Mouse (Mus musculus) liver, embryonic 14.5 days (tissue): Measurements from ENCODE around the gene Cysrt1. TPM values are rescaled to one million over a fixed set of nuclear protein-coding genes. Genes with fewer than 3 reads are reported as not detected.

ENCODE experiments used
- ATAC-seq: fragments of 200-750 bp; cut with Nextera tagmentation; 2 replicates; pipeline ENCODE4 v1.8.0; 2017; ENCODE audit warnings: moderate number of reproducible peaks, mild to moderate bottlenecking, moderate library complexity; ENCODE audit not compliant: insufficient read depth
- DNase-seq, 3 experiments: peaks; one replicate each; pipeline ENCODE4 v3.0.0-alpha.2; 2012 to 2013; ENCODE audit warnings: low read depth in 3 of 3, low spot score in 3 of 3
- H3K27ac ChIP-seq: fragments of 300-500 bp; sonication (generic); 2 replicates; pipeline ENCODE4 v1.5.1; 2014; ENCODE audit warnings: moderate library complexity, mild to moderate bottlenecking, control low read depth, inconsistent platforms
- H3K27me3 ChIP-seq: fragments of 300-500 bp; sonication (generic); 2 replicates; pipeline ENCODE4 v1.6.1; 2014; ENCODE audit warnings: mild to moderate bottlenecking, low read length, moderate library complexity; ENCODE audit not compliant: control insufficient read depth, insufficient read depth
- H3K36me3 ChIP-seq: fragments of 300-500 bp; sonication (generic); replicated peaks from 2 replicates; pipeline ENCODE4 v1.6.1; 2014; ENCODE audit warnings: low read depth; ENCODE audit not compliant: control insufficient read depth, insufficient read depth
- H3K4me1 ChIP-seq, 2 experiments: fragments of 200-500 bp in 1 of 2; fragments of 300-500 bp in 1 of 2; sonication (generic) in 1 of 2; replicated peaks; 2 replicates each; pipeline ENCODE4 v1.6.1; 2012 to 2014; ENCODE audit warnings: antibody characterized with exemption in 1 of 2, inconsistent platforms in 1 of 2, low read length in 1 of 2; ENCODE audit not compliant: control insufficient read depth in 2 of 2, insufficient read depth in 2 of 2
- H3K4me2 ChIP-seq: fragments of 300-500 bp; sonication (generic); 2 replicates; pipeline ENCODE4 v1.6.1; 2014; ENCODE audit warnings: low read depth, mild to moderate bottlenecking, control low read depth, moderate library complexity
- H3K4me3 ChIP-seq, 2 experiments: fragments of 200-500 bp in 1 of 2; fragments of 300-500 bp in 1 of 2; sonication (generic) in 1 of 2; 2 replicates each; pipeline ENCODE4 v1.5.1; 2012 to 2014; ENCODE audit warnings: low read depth in 2 of 2, low read length in 2 of 2, mild to moderate bottlenecking in 2 of 2, control low read depth in 1 of 2, inconsistent platforms in 1 of 2, moderate library complexity in 1 of 2; ENCODE audit not compliant: insufficient read depth in 1 of 2
- H3K9ac ChIP-seq: fragments of 300-500 bp; sonication (generic); replicated peaks from 2 replicates; pipeline ENCODE4 v1.6.1; 2014; ENCODE audit warnings: mild to moderate bottlenecking, control low read depth, moderate library complexity
- H3K9me3 ChIP-seq: fragments of 300-500 bp; sonication (generic); 2 replicates; pipeline ENCODE4 v1.6.1; 2016; ENCODE audit warnings: low read length, mixed read lengths; ENCODE audit not compliant: control insufficient read depth
- CTCF ChIP-seq: IDR thresholded peaks from 2 replicates; pipeline ENCODE4 v1.5.1; 2016; ENCODE audit warnings: antibody characterized with exemption, low read depth, control low read depth
- EP300 ChIP-seq: IDR thresholded peaks from 2 replicates; pipeline ENCODE4 v1.6.1; 2016; ENCODE audit warnings: antibody characterized with exemption, low read depth
- WGBS: fragments of 180-500 bp; shearing (Covaris S2); extraction: QIAGEN DNeasy Blood & Tissue Kit; methylation state at CpG from one replicate; pipeline ENCODE4 v1.1.7; 2014; ENCODE audit not compliant: insufficient replicate concordance; 5-methylcytosine and 5-hydroxymethylcytosine counted together
- polyA plus RNA-seq, 2 experiments: library from polyadenylated mRNA; depleted of rRNA in 1 of 2; stranded (reverse) in 1 of 2; unstranded in 1 of 2; fragments of >200 nt; fragmentation: Nextera tagmentation in 1 of 2; extraction: Ambion mirVana in 1 of 2; gene quantifications; 2 replicates each; pipeline versions ENCODE4 v1.2.1 to v1.2.3; 2012 to 2014

The Cysrt1 gene
- polyA plus RNA-seq, 2 experiments = not detected

DNA sequence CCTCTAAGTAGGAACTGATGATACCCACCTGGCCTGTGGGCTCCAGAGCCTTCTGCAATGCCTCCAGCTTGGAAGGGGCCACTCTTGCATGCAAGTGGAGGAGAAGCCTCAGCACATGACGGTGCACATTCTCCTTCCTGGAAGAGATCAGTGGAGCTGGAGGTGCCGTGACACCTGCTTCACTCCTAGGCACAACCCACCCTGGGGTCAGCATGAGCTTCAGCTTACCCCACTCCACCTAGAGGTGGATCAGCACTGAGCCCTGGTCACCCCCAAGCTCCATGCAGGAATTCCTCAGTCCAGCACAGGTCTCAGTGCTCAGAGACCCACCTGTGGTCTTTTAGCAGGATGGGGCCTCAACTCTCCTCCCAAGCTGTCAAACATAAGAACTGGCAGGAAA lies 41.6 kb downstream of the Cysrt1 start:
- 74% methylated on average over 2 of the region's 2 CpGs for WGBS
- H3K4me2 ChIP-seq = no peak overlapping the region
- H3K27me3 ChIP-seq = no peaks in the 10 kb centered on the region
- no peak overlapping the region for H3K27ac ChIP-seq
- no peak for ATAC-seq
- peaks cover 55% of the 10 kb centered on the region for H3K36me3 ChIP-seq
- H3K9me3 ChIP-seq = no peaks in the 10 kb centered on the region
- H3K4me1 ChIP-seq = peaks cover 7 to 8% of the 10 kb centered on the region in 2 experiments; a peak in 3 of 4 replicates
- DNase-seq = no peak
- H3K4me3 ChIP-seq = no peak overlapping the region
- TF ChIP-seq CTCF (no peak), EP300 (no peak)
- H3K9ac ChIP-seq = no peak overlapping the region

DNA sequence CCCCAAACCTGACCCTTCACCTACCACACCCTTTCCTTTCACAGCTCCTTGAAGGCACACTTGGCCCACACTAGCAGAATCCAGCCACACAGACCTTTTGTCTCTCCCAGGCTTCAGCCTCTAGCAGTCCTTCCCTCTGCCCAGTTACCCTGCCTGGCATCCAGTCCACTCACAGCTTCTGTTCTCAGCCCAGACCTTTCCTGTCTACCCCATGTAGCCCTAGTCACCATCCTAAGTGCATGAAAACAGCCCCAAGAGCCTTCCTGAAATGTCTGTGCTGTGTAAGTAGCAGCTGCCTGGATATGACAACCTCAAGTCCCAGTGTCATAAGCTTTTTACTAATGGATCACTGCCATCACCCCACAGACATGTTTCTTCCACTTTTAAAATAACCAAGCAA lies 44.3 kb downstream of the Cysrt1 start:
- Histone ChIP-seq H3K4me1 (peaks cover 8 to 14% of the 10 kb centered on the region in 2 experiments), H3K9me3 (no peaks in the 10 kb centered on the region), H3K36me3 (peaks cover 38% of the 10 kb centered on the region), H3K27me3 (no peaks in the 10 kb centered on the region), H3K9ac (no peak overlapping the region), H3K4me2 (no peak overlapping the region), H3K4me3 (no peak overlapping the region), H3K27ac (no peak overlapping the region)
- TF ChIP-seq EP300 = no peak
- TF ChIP-seq CTCF = no peak
- no peak for DNase-seq
- ATAC-seq = no peak

DNA sequence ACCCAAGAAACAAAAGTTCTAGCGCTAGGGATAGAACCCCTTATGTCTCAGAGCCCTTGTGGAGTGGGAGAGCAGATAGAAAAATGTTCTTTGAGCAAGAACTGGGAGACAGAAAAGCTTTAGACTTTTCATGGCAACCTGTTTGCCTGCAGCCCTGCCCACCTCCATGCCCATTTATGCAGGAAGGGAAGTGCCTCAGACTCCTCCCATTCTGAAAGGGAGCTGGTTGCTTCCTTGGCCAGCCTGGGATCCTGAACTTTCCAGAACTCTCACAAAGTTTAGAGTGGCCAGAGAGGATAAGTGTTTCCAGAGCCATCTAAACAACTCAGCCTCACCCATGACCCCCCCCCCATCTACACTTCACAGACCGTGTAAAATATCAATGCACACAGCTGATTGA lies 45.1 kb downstream of the Cysrt1 start:
- Histone ChIP-seq H3K4me1 (peaks cover 8 to 14% of the 10 kb centered on the region in 2 experiments), H3K27me3 (no peaks in the 10 kb centered on the region), H3K9ac (no peak overlapping the region), H3K9me3 (no peaks in the 10 kb centered on the region), H3K4me3 (no peak overlapping the region), H3K4me2 (peak overlapping the region; percentile 63), H3K27ac (peak overlapping the region; percentile 77), H3K36me3 (peaks cover 30% of the 10 kb centered on the region)
- WGBS = 21% methylated on average over 2 of the region's 2 CpGs
- no peak for ATAC-seq
- no peak for DNase-seq
- TF ChIP-seq EP300 (no peak), CTCF (no peak)

DNA sequence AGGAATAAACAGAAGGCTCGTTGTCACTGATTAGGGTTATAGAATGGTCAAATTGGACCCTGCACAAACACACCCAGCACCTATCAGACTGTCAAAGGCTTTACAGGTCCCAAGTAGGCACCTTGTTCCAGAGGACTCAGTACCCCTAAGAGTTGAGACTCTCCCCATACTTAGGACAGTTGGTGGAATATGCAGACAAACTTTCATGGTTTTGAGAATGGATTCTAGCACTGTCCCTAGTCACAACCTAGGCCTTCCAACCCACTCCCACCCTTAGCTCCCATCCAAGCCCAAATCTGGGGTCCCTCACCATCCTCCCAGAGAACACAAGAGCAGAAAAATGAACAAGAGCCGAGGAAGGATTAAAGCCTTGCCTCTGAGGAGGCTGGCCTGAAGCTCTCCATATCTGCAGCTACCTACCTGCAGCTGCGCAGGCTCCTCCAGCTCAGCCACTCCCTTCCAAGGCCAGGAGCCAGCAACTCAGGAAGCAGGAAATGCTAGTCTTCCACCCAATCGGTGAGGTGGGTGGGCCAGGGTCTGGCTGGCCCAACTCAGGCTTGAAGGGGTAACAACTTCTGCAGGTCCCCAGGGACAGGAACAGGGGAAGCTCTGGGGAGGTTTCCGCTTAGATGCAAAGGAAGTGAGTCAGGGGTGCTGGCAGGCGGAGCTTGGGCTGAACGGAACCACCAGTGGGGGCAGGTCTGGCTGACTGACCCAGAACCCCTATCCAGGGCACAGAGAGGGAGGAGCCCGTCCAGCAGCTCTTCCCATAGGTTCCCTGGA lies 45.9 kb downstream of the Cysrt1 start, which contains the start of gene Tor4a:
Gene Tor4a (minus strand): TSS at position 715 of the 783 bp plus-strand sequence.
- DNase-seq (no peak), ATAC-seq (peak; percentile 68)
- Histone ChIP-seq H3K4me1 (peaks cover 8 to 14% of the 10 kb centered on the region in 2 experiments), H3K36me3 (peaks cover 22% of the 10 kb centered on the region), H3K27me3 (no peaks in the 10 kb centered on the region), H3K9ac (peak within 1 kb of the TSS; percentile 62), H3K4me3 (peak within 1 kb of the TSS; percentile 48 to 52), H3K9me3 (no peaks in the 10 kb centered on the region), H3K4me2 (peak within 1 kb of the TSS; percentile 63), H3K27ac (peak within 1 kb of the TSS; percentile 77)
- 3% methylated on average over 8 of the region's 8 CpGs for WGBS
- TF ChIP-seq CTCF = no peak
- no peak for TF ChIP-seq EP300

DNA sequence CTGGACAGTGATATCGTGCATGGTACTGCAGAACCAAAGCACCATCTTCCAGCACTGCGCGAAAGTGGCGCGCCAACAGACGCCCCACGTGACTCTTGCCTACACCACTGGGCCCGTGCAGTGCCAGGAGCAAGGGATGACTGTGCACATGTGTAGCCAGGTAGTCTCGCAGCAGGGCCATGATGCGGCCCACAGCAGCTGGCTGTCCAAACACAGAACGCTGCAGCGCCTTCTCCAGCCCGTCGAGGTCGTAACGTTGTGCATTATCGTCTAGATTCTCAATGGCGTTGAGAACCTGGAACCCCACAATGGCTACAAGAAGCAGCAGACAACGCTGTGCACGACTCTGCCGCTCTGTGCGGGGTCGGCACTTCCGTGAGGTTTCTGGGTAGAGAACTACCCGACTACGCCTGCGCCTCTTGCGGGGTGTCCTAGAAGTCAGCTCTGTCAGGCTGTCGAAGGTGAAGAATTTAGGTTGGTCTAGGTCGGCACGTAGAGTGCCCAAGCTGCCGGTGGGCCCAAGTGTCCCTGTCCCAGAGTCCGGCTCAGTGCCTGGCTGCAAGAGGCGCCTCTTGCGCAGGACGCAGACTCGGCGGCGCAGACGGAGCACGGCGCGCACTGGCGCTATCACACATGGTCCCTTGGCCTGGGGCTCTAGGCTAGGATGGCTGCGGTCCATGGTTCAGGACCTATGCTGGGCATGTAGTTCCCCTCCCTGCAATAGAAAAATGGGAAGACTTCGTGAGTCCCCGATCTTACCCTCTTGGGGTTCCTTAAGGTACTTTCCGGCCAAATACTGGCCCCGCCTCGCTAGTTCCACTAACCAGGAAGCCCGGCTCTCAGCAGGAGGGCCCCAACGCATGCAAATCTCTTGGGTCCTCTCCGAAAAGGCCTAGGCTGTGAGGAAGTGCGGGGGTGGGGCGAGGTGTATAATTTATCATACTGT lies 46.8 kb downstream of the Cysrt1 start:
- no peaks in the 10 kb centered on the region for H3K9me3 ChIP-seq
- no peak for DNase-seq
- WGBS = 4% methylated on average over 55 of the region's 55 CpGs
- peaks cover 8 to 14% of the 10 kb centered on the region in 2 experiments for H3K4me1 ChIP-seq
- peak overlapping the region; percentile 63 for H3K4me2 ChIP-seq
- peak overlapping the region; percentile 48 to 52 for H3K4me3 ChIP-seq
- peaks cover 13% of the 10 kb centered on the region for H3K36me3 ChIP-seq
- ATAC-seq = peak; percentile 64
- TF ChIP-seq EP300 = no peak
- TF ChIP-seq CTCF = no peak
- no peaks in the 10 kb centered on the region for H3K27me3 ChIP-seq
- peak overlapping the region; percentile 62 for H3K9ac ChIP-seq
- H3K27ac ChIP-seq = peak overlapping the region; percentile 77
